Mouse (Mus musculus) thymus, postnatal 0 days (tissue): ENCODE results near the gene Cst8. TPM values are rescaled to one million over a fixed set of nuclear protein-coding genes. Genes with fewer than 3 reads are reported as not detected.
"Not testable (repeated sequence)": the region's sequence is repeated elsewhere in the genome, so short reads cannot be mapped to it uniquely, and the experiment has no call there.

Experiments
- DNase-seq: peaks from one replicate; pipeline ENCODE4 v3.0.0-alpha.2; 2015; ENCODE audit warnings: low spot score
- polyA plus RNA-seq: library from polyadenylated mRNA; unstranded; fragments of >200 nt; fragmentation: Nextera tagmentation; extraction: Ambion mirVana; gene quantifications from 2 replicates; pipeline ENCODE4 v1.2.1, GENCODE M21; 2015

Gene Cst8
- polyA plus RNA-seq: 0.31 and 0.40 TPM in 2 replicates

DNA sequence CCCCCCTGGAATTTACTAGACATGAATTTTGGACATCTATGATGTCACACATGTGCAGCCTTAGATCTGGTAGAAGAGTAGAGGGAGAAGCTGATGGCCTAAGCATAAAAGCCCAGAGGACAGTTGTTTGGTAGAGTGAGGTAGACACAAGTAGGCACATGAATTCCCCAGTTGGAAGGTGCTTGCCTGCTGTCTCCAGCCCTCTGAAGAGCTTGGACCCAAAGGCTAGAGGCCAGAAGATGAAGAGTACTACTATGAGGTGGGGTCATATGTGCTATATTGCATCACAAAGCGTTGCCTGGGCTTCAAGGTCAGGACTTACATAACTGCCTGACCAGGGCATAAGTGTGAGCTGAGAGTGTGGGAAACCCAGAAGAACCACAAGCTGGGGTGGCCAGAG is at the start of gene Cst8:
Gene Cst8, plus strand, starts transcription at position 301 of the 400 bp plus-strand sequence.
- DNase-seq: no peak

DNA sequence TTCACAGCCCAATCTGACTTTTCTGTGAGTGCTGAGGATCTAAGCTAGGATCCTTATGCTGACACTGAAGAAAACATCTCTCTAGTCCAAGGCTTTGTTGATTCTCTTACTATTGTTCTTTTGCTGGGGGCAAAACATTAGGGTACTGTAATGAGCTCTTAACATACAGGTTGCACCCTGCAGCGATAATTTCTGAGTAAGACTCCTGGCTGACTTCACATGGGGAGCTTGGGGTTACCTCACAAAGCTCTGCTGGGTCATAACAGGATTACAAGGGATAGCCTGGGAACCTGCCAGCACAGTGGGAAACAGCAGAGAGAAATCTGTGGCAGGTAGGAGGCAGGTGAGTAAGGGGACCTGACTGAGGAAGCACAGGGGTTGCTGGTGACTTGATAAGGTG is 48.5 kb upstream of the Cst8 start, which contains the start of gene Cstl1:
Gene Cstl1, plus strand, starts transcription at position 301 of the 400 bp plus-strand sequence.
- DNase-seq: no peak

DNA sequence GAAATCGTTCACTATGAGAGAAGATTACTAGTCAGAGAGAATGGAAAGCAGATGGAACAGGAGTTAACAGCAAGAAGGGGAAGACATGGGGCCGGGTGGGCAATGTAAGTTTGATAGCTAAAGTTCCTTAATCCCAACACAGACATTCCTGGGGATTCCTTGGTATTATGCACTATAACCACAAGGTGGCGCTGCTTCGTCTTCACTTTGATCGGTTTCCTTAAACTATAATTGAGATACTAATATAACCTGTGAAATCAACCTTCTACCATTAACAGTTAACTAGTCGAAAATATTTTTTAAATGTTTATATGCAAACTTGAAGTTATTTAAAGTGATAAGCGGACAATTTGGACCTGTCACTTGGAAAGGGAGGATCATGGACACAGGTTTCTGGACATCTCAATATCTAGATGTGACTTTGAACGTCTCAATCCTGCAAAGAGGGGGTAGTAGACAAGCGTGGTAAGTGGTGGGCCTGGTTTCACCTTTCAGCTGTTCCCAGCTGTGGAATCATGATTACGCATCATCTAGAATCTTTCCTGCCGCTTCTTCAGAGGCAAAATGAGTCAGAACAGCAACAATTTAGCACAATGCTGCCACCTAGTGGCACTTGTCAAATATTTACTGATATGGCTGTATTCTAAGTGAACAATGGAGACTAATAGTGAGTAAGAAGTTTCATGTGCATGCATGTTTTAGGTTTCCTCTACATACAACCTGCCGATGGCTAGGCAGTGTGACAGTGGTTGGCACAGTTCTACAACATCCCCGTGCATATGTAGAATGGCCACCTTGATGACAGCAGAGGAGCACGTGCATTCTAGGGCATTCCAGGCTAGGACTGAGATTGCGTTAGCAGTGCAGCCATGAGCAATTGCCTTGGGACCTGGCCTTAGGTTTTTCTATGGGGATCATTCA is 46.4 kb upstream of the Cst8 start:
- peak; percentile 82 for DNase-seq

DNA sequence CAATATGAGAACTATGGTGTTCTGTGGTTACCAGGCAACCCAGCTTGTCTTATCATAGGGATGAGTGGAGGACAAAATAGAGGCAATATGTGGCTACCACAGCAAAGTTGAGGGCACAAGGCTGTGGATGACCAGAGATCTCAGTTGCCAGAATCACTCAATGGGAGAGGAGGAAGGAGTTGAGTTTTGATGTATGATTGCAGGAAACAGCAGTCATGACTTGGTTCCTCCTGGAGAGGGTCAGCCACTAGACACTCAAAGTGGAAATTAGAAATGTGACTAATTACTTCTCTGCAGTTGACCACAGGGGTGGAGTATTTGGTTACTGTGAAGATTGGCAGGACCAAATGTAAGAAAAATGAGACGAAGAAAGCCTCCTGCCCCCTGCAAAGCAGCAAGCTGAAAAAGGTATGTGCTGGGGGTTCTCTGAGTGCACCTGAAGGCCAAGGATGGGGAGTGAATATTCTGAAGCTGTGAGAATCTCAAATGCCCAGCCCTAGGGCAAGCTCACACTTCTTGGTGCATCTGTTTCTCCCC is 44.2 kb upstream of the Cst8 start:
- DNase-seq: no peak

DNA sequence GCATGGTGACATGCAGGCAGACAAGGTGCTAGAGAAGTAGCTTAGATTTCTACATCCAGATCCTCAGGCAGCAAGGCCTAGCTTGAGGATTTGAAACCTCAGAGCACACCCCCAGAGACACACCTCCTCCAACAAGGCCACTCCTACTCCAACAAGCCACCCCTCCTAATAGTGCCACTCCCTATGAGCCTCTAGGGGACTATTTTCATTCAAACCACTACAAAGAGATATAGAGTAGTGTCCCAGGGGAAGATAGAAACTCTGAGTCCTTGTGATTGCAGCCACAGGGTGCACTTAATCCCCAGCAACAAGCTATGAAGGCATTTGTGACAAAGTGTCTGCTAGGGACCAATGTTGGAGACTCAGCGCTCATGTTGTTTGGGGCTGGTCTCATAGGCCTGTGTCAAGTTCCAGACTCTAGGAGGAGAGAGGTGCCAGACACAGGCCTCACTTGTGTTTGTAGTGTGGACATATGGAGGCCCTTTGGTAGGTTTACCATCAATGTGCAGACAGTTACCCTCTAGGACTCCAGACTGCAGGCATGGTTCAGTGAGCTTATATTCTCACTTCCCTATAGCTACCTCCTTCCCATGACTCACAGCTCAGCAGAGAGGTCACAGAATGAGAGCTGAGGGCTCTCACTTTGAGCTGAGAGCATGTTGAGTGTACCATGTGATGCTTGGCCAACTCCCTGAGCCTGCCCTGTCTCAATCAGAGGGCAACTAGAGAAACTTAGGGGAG is 34.8 kb upstream of the Cst8 start:
- DNase-seq: no peak

DNA sequence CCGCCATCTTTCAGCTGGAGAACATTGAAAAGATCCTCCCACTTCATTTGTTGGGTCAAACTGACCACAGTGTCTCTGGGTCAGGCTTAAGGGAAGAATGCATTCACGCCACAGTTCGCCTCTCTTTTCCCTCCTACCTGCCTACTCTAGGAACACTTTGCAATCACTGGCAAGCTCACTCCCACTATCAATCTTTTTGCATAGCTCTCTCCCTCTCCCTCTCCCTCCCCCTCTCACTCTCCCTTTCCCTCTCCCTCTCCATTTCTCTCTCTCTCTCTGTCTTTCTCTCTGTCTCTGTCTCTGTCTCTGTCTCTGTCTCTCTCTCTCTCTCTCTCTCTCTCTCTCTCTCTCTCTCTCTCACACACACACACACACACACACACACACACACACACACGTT is 27.2 kb upstream of the Cst8 start, which contains the start of gene Cst11:
Gene Cst11, minus strand, starts transcription at position 101 of the 400 bp plus-strand sequence.
- DNase-seq: not testable (repeated sequence)

DNA sequence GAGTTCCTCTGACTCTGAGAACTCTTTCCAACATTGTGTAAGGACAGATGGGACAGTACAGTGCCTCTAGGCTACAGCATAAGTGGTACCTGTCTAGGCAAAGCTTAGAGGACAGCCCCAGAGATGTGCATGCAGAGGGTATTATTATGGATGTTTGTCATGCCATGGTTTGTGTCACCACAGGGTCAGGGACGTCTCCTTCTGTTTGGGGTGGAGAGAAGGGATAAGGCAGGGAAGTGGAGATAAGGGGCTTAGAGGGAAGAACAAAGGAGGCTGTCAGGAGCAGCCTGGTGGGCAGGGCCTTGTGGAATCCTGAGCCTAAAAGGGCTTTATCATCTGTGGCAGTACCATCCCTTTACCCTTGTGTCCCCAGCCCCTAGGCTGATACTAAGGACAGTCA is 16.9 kb upstream of the Cst8 start, which contains the start of gene 8030411F24Rik:
Gene 8030411F24Rik, plus strand, starts transcription at position 301 of the 400 bp plus-strand sequence.
- no peak for DNase-seq

DNA sequence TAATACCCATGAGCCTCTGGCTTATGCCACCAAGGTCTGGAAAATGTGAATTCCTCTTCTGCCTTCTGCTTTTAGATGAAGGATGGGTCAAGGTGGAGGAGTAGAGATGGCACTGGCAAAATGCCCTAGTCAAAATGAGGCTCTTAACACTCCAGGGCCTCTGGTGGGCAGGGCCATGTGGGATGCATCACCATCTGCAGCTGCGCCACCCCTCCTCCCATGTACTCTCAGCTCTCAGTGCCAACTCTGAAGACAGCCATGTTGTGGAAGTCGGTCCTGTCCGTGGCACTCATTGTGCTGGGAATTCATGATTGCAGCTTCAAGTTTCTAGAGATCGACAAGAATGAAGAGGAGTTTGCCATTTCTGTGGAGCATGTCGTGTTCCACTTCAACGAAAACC is 9.4 kb upstream of the Cst8 start, which contains the start of gene Cst12:
Gene Cst12, plus strand, starts transcription at position 220 of the 400 bp plus-strand sequence.
- DNase-seq: no peak

DNA sequence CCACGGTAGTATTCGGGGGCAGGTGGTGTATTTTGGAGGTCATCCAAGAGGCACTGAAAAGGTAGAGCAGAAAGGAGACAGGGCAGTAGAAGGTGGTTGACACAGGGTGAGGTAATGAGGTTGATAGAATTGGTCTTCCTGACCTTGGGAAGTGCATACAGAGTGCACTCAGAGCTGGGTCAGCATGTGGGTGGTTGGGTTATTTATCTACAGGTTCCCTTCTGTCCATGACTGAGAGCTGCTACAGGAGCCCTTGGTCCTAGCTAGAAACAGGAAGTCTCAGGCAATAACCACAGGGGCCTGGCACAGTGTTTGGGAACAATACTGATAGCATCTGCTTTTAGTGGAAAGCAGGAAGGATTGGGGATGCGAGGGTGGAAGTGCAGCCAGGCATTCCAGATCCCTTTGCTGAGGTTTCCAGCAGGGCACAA is 2.9 kb downstream of the Cst8 start:
- DNase-seq: no peak

DNA sequence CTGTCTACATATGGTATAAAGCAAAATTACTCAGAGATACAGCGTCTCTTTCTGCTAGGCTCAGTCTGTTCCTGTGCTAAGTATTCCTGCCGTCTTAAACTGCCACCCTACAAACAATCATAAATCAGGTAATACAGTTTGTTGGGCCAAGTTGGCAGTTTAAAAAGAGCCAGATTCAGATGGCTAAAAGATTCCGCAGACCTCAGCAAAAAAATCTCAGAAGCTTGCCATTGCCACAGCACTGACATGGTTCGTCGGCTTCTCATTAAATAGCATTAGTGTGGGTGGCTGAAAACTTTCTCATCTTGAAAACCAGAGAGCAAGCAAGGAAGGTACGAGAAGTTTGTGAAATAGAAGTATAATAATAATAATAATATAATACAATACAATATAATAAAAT is 8.1 kb downstream of the Cst8 start:
- DNase-seq: no peak

DNA sequence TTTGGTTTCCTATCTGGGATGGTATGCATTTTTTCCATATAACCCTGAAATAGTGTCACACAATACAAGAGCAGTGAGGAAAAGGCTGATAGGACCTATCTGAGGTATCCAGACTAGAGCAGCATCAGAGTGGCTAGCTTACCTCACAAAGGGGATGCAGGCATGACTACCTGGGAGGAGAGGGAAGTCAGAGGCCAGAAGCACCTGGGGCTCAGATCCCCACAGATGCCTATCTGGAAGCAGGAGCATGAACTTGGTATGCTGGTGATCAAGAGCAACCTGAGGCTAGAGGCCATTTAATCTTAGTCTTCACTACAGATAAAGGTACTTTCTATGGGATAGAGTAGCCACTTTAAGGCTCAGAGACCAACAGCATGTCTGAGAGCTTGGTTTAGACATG is 21.3 kb downstream of the Cst8 start, which contains the start of gene Cst13:
Gene Cst13, plus strand, starts transcription at position 173 of the 400 bp plus-strand sequence.
- no peak for DNase-seq

DNA sequence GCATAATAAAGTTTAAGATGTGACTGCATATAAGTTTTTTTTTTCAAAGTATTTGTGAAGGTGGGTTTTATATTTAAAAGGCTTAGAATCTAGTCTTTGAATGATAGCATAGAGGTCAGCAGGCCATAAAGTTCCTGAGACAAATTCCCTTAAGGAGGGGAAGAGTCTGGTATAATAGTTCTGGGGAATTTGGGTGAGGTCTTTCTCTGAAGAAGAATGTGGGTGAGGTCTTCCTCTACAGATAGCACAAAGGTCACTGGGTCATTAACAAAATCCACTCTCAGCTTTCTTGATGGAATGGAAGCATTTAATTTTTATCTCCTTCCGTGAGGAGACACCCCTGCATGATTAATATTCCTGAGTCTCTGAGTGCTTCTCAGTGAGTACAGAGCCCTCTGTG is 27.4 kb downstream of the Cst8 start:
- no peak for DNase-seq

DNA sequence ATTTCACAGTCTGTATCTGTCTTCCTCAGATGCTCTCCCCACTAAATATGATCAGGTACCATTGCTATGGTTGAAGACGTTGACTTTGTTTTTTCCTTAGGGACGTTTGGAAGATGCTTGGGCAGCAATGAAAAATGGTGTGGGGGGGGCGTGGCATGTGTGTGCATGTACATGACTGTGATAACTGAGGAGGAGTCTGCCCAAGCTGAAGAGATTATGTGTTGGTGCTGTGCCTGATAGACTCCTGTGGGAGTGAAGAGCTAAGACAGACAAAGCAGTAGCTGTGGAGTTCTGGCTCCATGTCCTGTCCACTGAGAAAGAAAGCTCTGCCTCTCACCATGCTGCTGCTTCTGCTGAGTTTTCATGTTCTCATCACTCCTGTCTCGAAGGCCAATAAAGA is 36.3 kb downstream of the Cst8 start, which contains the start of gene Cst9:
Gene Cst9, plus strand, starts transcription at position 236 of the 400 bp plus-strand sequence.
- no peak for DNase-seq

DNA sequence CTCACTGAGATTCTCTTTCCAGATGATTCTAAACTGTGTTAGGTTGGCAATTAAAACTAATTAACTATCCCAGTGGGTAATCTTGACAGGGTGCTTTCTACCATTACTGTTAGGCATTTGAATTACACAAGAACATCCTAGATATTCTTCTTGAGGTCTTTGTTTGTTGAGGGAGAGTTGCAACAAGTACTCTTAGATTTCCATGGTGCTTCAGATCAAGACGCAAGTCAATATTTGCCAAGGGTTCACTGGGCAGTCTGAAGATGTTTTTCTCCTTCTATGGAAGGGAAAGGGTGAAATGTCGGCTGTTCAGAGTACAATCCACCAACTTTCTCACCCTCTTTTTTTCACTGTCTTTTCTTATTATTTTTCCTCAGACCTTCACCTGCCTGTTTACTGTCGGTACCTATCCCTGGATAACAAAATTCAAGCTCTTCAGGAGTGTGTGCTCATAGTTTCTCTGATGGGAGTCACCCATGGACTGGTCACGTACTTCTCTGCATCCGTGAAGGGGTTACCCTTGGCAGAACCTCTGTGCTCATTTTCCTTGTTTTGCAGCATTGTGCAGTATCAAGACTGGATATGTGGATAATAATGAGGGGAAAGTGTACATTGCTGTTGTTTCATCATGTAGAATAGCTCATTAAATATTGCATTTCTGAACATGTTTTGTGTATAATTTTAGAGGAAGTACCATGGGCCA is 39.6 kb downstream of the Cst8 start:
- no peak for DNase-seq

DNA sequence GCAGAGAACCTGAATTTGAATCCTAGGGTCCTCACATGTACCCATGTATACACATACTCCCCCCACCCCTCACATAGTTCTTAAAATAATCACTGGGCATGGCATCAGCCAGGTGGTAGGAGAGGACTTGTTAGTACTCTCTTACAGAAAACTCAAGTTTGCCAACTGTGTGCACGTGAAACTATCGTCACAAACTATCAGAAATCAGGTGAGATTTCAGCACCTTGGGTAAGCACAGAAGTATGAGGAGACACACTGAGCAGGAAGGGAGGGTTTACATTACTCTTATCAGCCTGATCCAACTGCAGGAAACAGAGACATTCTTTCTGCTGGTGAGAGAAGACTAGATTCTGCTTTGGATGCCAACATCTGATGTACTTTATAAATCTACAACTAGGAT is 40.6 kb downstream of the Cst8 start:
- no peak for DNase-seq

DNA sequence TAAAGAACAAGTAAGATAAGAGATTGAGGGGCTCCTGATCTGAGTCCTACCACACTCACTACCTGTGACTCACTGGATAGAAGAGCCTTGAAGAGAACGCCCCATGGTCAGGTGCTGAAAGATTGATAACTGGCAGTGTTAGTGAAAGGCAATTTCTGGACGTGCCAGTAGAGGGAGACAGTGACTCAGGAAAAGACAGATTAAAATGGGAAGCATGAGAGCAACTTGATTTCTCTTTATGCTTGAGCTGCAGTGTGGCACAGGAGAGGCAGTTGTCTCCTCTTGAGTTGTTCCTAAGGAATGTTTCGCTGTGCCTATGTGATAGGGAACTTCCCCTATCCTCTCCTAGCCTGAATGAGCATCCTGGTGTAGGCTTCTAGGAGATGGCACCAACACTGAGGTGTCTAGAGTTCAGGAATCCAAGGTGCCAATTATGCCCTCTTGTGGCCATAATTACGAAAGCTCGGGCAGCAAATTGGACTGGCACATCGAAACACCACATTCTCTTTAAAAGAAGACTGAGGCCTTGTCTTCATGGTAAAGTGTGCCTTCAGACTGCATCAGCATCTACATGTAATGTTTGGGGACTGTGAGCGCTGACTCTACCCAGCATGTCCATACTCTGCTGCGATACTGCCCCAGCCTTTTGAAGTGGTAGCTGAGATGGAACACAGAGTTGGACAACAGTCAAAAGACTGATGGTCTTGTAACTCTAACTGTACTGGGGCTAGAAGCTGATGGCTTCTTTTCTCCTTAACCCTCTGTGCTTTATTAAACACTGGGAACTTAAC is 52.7 kb downstream of the Cst8 start:
- DNase-seq: peak; percentile 48
